Mouse (Mus musculus): ENCODE results near the gene Gm20843. TPM values are rescaled to one million over a fixed set of nuclear protein-coding genes. Genes with fewer than 3 reads are reported as not detected.
"Not testable (repeated sequence)": the region's sequence is repeated elsewhere in the genome, so short reads cannot be mapped to it uniquely, and the experiment has no call there.

Gene Gm20843
- total RNA-seq (2021): not detected
- long read RNA-seq, experiment 1: 0 reads
- long read RNA-seq, experiment 2: 0 reads

GRCm38 (mm10) chrY:72247018-72247417 lies at the start of gene Gm20843:
Gene Gm20843 (minus strand): TSS chrY:72247118.
- DNase-seq (ENCODE audit: low spot score in 2 of 2); intact Hi-C loops (cut with DNase I): not testable (repeated sequence)

Measured in left cerebral cortex, postnatal 14 days (tissue).